Mouse (Mus musculus) cortical plate, adult 2 months (tissue): Measurements from ENCODE around the gene Immp2l.

ENCODE experiments used
- CTCF ChIP-seq: fragments of 200-500 bp; IDR thresholded peaks from 2 replicates; pipeline ENCODE4 v1.5.1; 2011; ENCODE audit warnings: mild to moderate bottlenecking, control low read depth, low read length; ENCODE audit not compliant: insufficient read depth; ENCODE audit errors: extremely low read depth
- POLR2A ChIP-seq: fragments of 200-500 bp; IDR thresholded peaks from 2 replicates; pipeline ENCODE4 v1.6.1; 2011; ENCODE audit warnings: mild to moderate bottlenecking, low read length, control low read depth; ENCODE audit not compliant: insufficient read depth; ENCODE audit errors: extremely low read depth

DNA sequence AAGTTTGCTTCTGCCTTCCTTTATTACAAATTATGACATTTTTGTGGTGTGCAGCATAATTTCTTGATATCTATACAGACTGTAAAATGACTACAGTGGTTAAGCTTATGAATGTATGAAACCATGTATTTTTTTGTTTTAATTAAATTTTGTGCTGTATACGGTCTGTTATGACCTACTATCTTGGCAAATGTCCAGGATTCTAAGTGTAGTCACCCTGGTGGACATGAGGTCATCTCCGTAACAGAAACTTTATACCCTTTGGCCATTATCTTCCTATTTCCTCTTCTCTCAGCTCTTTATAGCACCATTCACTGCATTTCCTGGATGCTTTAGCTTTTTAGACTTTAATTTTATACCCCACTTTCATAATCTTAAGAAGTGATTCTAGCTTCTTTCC lies 325.5 kb downstream of the Immp2l start:
- TF ChIP-seq POLR2A = no peak
- no peak for TF ChIP-seq CTCF
